Mouse (Mus musculus): ENCODE data around the gene Trappc6b. TPM values are rescaled to one million over a fixed set of nuclear protein-coding genes. Genes with fewer than 3 reads are reported as not detected.

The Trappc6b gene
- polyA plus RNA-seq, 1 experiment from 2014 or later: 84.2 TPM

DNA sequence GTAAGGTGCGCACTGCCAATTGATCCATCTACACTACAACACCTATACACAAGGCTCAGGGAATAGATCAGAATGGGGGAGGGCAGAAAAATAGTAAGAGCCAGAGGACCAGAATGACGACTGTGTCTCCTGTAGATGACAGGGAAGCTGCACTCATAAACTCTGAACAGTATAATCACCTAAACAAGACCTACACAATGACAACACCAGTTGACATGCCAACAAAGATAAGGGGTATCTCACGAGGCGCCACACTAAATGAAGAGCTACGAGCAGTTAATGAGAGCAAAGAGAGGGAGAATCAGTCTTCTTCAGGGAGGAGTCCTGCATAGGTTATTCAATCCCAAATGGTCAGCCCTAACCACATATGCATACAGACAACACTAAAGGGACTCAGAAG lies 8.1 kb downstream of the Trappc6b start:
- no peak for ATAC-seq
- no peak overlapping the region for H3K4me2 ChIP-seq (replicated peaks)
- no peak overlapping the region for H3K4me3 ChIP-seq (replicated peaks)
- 84% methylated on average over 5 of the region's 5 CpGs for WGBS
- no peak overlapping the region for H3K9ac ChIP-seq
- no peaks in the 10 kb centered on the region for H3K4me1 ChIP-seq (replicated peaks)
- peaks cover 18% of the 10 kb centered on the region; the same call in 1 of the 2 replicates for H3K36me3 ChIP-seq
- no peak overlapping the region for H3K27ac ChIP-seq
- H3K9me3 ChIP-seq: no peaks in the 10 kb centered on the region
- no peaks in the 10 kb centered on the region for H3K27me3 ChIP-seq (replicated peaks)

GRCm38 (mm10) chr12:59052470-59052869 lies 8.8 kb downstream of the Trappc6b start:
- 87% methylated on average over 3 of the region's 3 CpGs for WGBS
- H3K9me3 ChIP-seq: no peaks in the 10 kb centered on the region
- H3K4me2 ChIP-seq (replicated peaks): no peak overlapping the region
- no peaks in the 10 kb centered on the region for H3K4me1 ChIP-seq (replicated peaks)
- no peaks in the 10 kb centered on the region for H3K27me3 ChIP-seq (replicated peaks)
- no peak overlapping the region for H3K4me3 ChIP-seq (replicated peaks)
- no peak overlapping the region for H3K27ac ChIP-seq
- no peak for ATAC-seq
- H3K36me3 ChIP-seq: peaks cover 16% of the 10 kb centered on the region; the same call in 1 of the 2 replicates
- H3K9ac ChIP-seq: no peak overlapping the region

- ATAC-seq: peak; percentile 23
- H3K4me1 ChIP-seq (replicated peaks): no peaks in the 10 kb centered on the region
- no peaks in the 10 kb centered on the region for H3K27me3 ChIP-seq (replicated peaks)
- no peak overlapping the region for H3K4me2 ChIP-seq (replicated peaks)
- WGBS: 36% methylated on average over 7 of the region's 7 CpGs
- H3K9me3 ChIP-seq: no peaks in the 10 kb centered on the region
- peaks cover 13% of the 10 kb centered on the region; the same call in 1 of the 2 replicates for H3K36me3 ChIP-seq
- H3K4me3 ChIP-seq (replicated peaks): no peak overlapping the region
- no peak overlapping the region for H3K9ac ChIP-seq
- H3K27ac ChIP-seq: peak overlapping the region; percentile 90; the same call in 1 of the 2 replicates
Measured at GRCm38 (mm10) chr12:59040851-59041250, 20.4 kb downstream of the Trappc6b start.

GRCm38 (mm10) chr12:59039971-59040844 lies 21.1 kb downstream of the Trappc6b start:
- Histone ChIP-seq H3K9ac (no peak overlapping the region; the same call in 1 of the 2 replicates), H3K4me2 (replicated peaks) (peak overlapping the region; percentile 45), H3K4me1 (replicated peaks) (no peaks in the 10 kb centered on the region), H3K36me3 (peaks cover 10% of the 10 kb centered on the region; the same call in 1 of the 2 replicates), H3K27me3 (replicated peaks) (no peaks in the 10 kb centered on the region), H3K4me3 (replicated peaks) (0 out of 2 replicates have a peak overlapping the region, but pooled peaks have one; percentile 6), H3K27ac (peak overlapping the region; percentile 90), H3K9me3 (no peaks in the 10 kb centered on the region)
- peak; percentile 93 for ATAC-seq
- WGBS: 10% methylated on average over 23 of the region's 23 CpGs

DNA sequence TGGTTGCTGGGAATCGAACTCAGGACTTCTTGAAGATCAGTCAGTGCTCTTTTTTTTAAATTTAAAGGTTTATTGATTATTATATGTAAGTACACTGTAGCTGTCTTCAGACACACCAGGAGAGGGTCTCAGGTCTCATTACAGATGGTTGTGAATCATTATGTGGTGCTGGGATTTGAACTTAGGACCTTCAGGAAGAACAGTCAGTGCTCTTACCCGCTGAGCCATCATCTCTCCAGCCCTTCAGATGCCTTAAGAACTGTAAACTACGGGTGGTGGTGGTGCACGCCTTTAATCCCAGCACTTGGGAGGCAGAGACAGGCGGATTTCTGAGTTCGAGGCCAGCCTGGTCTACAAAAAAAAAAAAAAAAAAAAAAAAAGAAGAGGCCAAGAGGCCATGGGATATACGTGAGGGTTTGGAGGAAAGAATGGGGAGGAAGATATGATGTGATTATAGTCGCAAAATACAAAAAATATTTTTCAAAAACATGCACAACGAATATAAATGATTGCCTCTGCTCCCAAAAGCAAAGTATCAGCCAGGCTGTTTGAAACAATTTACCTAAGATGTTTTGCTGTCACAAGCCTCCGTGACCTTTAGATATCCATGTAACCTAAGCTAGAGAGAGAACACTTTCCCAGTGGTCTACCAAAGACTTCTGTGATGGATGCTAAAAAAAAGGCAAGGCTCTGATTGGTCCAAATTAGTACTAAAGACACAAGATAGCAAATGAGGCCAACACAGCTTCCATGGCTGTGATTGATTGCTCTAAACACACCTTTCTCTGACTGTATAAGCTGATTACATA lies 21.9 kb downstream of the Trappc6b start:
- Histone ChIP-seq H3K4me1 (replicated peaks) (no peaks in the 10 kb centered on the region), H3K4me2 (replicated peaks) (no peak overlapping the region; the same call in 1 of the 2 replicates), H3K27me3 (replicated peaks) (no peaks in the 10 kb centered on the region), H3K9me3 (no peaks in the 10 kb centered on the region), H3K36me3 (peaks cover 10% of the 10 kb centered on the region; the same call in 1 of the 2 replicates), H3K4me3 (replicated peaks) (no peak overlapping the region), H3K9ac (no peak overlapping the region), H3K27ac (no peak overlapping the region)
- no peak; the same call in 1 of the 2 replicates for ATAC-seq
- WGBS: 68% methylated on average over 10 of the region's 10 CpGs

GRCm38 (mm10) chr12:59032101-59032500 lies 29.2 kb downstream of the Trappc6b start:
- no peak for ATAC-seq
- H3K36me3 ChIP-seq: peaks cover 4% of the 10 kb centered on the region; the same call in 1 of the 2 replicates
- H3K27ac ChIP-seq: no peak overlapping the region
- H3K4me1 ChIP-seq (replicated peaks): no peaks in the 10 kb centered on the region
- no peak overlapping the region for H3K4me2 ChIP-seq (replicated peaks)
- H3K9ac ChIP-seq: no peak overlapping the region
- no peak overlapping the region for H3K4me3 ChIP-seq (replicated peaks)
- 66% methylated on average over 5 of the region's 5 CpGs for WGBS
- no peaks in the 10 kb centered on the region for H3K27me3 ChIP-seq (replicated peaks)
- H3K9me3 ChIP-seq: no peaks in the 10 kb centered on the region

GRCm38 (mm10) chr12:59021306-59021705 lies 40.0 kb downstream of the Trappc6b start:
- no peaks in the 10 kb centered on the region for H3K9me3 ChIP-seq
- no peaks in the 10 kb centered on the region for H3K4me1 ChIP-seq (replicated peaks)
- H3K27ac ChIP-seq: no peak overlapping the region
- no peak overlapping the region for H3K4me2 ChIP-seq (replicated peaks)
- WGBS: 81% methylated on average over 4 of the region's 4 CpGs
- no peak for ATAC-seq
- H3K4me3 ChIP-seq (replicated peaks): no peak overlapping the region
- no peaks in the 10 kb centered on the region for H3K36me3 ChIP-seq
- no peaks in the 10 kb centered on the region for H3K27me3 ChIP-seq (replicated peaks)
- no peak overlapping the region for H3K9ac ChIP-seq

DNA sequence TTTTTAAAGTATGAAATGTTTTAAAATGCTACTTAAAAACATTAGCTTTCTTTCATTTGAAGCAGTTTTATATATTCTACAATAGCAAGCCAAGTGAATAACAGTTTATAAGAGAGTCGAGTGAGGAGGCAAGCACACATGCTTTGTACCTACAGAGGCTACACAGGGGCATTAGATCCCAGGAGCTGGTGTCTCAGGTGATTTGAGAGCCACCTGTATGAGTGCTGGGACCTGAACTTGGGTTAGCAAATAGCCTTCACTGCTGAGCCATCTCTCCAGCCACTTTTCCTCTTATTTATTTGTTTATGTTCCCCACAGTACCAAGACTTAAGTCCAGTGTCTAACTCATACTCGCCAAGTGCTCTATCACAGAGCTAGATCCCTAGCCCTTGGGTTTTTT lies 41.4 kb downstream of the Trappc6b start:
- 88% methylated on average over 2 of the region's 2 CpGs for WGBS
- no peak overlapping the region for H3K4me3 ChIP-seq (replicated peaks)
- H3K4me2 ChIP-seq (replicated peaks): no peak overlapping the region
- ATAC-seq: no peak
- no peak overlapping the region for H3K9ac ChIP-seq
- no peak overlapping the region for H3K27ac ChIP-seq
- H3K9me3 ChIP-seq: no peaks in the 10 kb centered on the region
- H3K36me3 ChIP-seq: no peaks in the 10 kb centered on the region
- H3K4me1 ChIP-seq (replicated peaks): no peaks in the 10 kb centered on the region
- no peaks in the 10 kb centered on the region for H3K27me3 ChIP-seq (replicated peaks)

- no peaks in the 10 kb centered on the region for H3K36me3 ChIP-seq
- 83% methylated on average over 8 of the region's 8 CpGs for WGBS
Measured at GRCm38 (mm10) chr12:59017970-59018369, 43.3 kb downstream of the Trappc6b start.

DNA sequence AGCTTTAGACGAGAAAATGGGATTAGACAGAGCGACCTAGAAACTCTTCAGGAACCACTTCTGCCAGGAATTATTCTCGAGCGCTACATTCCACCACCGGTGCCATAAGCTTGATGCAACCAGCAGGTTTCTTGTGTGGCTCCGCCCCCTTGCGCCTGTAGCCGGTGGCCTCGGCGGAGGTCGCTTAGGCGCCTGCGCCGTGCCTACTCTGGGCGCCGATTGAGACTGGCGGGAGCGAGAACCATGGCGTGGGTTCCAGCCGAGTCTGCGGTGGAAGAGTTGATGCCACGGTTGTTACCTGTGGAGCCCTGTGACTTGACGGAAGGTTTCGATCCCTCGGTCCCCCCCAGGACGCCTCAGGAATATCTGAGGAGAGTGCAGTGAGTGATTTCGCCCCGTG lies 48.0 kb downstream of the Trappc6b start, which contains the start of gene Gemin2:
Gene Gemin2 (plus strand): TSS at position 160 of the 400 bp plus-strand sequence.
- Histone ChIP-seq H3K4me1 (replicated peaks) (peaks cover 12% of the 10 kb centered on the region; the same call in 1 of the 2 replicates), H3K9me3 (no peaks in the 10 kb centered on the region), H3K36me3 (no peaks in the 10 kb centered on the region), H3K4me3 (replicated peaks) (peak within 1 kb of the TSS; percentile 61), H3K9ac (peak within 1 kb of the TSS; percentile 68), H3K27ac (peak within 1 kb of the TSS; percentile 97), H3K27me3 (replicated peaks) (no peaks in the 10 kb centered on the region), H3K4me2 (replicated peaks) (peak within 1 kb of the TSS; percentile 68)
- 0% methylated on average over 28 of the region's 28 CpGs for WGBS
- ATAC-seq: peak; percentile 80

More at GRCm38 (mm10) chr12:59017970-59018369, 43.3 kb downstream of the Trappc6b start:
- Histone ChIP-seq H3K4me3 (replicated peaks) (no peak overlapping the region), H3K9me3 (no peaks in the 10 kb centered on the region), H3K27me3 (replicated peaks) (no peaks in the 10 kb centered on the region), H3K4me1 (replicated peaks) (no peaks in the 10 kb centered on the region), H3K27ac (no peak overlapping the region), H3K4me2 (replicated peaks) (no peak overlapping the region), H3K9ac (no peak overlapping the region)
- ATAC-seq: no peak

GRCm38 (mm10) chr12:59012710-59013091 lies 48.6 kb downstream of the Trappc6b start:
- Histone ChIP-seq H3K4me2 (replicated peaks) (peak overlapping the region; percentile 68), H3K9ac (peak overlapping the region; percentile 68; the same call in 1 of the 2 replicates), H3K27ac (peak overlapping the region; percentile 97), H3K36me3 (no peaks in the 10 kb centered on the region), H3K4me1 (replicated peaks) (peaks cover 14% of the 10 kb centered on the region; the same call in 1 of the 2 replicates), H3K27me3 (replicated peaks) (no peaks in the 10 kb centered on the region), H3K9me3 (no peaks in the 10 kb centered on the region), H3K4me3 (replicated peaks) (peak overlapping the region; percentile 61)
- no peak for ATAC-seq
- 1% methylated on average over 7 of the region's 7 CpGs for WGBS
